Mouse (Mus musculus) colon, adult 2 months (tissue): Measurements from ENCODE around the gene Wwc2. TPM values are rescaled to one million over a fixed set of nuclear protein-coding genes. Genes with fewer than 3 reads are reported as not detected.

Experiments used
- polyA plus RNA-seq: library from polyadenylated mRNA; depleted of rRNA; stranded (reverse); fragments of >200 nt; gene quantifications from 2 replicates; pipeline ENCODE4 v1.2.3, GENCODE M21; 2012; rRNA removed

Wwc2 gene
- 6.1 and 6.6 TPM in 2 replicates for polyA plus RNA-seq

GRCm38 (mm10) chr8:47990911-47991820, at the start of gene Wwc2:
Wwc2 (minus strand) TSS chr8:47990924.

GRCm38 (mm10) chr8:47824182-47824581, 166.5 kb downstream of the Wwc2 start, which contains the start of gene Cldn22:
Cldn22 (plus strand) TSS chr8:47824482.

GRCm38 (mm10) chr8:47821843-47822242, 168.9 kb downstream of the Wwc2 start, which contains the start of gene Cldn24:
Cldn24 (plus strand) TSS chr8:47822143.

Other genes starting within 250 kb of the Wwc2 start
- gene Cldn24, start 168.8 kb downstream of the Wwc2 start, polyA plus RNA-seq: not detected in 2 replicates
- gene Cldn22, start 166.4 kb downstream of the Wwc2 start, polyA plus RNA-seq: 0.88 TPM in 2 replicates
- 3.0 and 3.2 TPM in 2 replicates for gene Dctd, start 108.2 kb upstream of the Wwc2 start, polyA plus RNA-seq